Mouse (Mus musculus) neural tube, embryonic 12.5 days (tissue): ENCODE data around the gene Aktip. TPM values are rescaled to one million over a fixed set of nuclear protein-coding genes. Genes with fewer than 3 reads are reported as not detected.

ENCODE experiments used
- ATAC-seq: fragments of 200-750 bp; cut with Nextera tagmentation; 2 replicates; pipeline ENCODE4 v1.8.0; 2017; ENCODE audit warnings: low read depth, mild to moderate bottlenecking, moderate TSS enrichment, moderate library complexity; ENCODE audit not compliant: low FRiP score
- H3K27ac ChIP-seq: fragments of 300-500 bp; sonication (generic); 2 replicates; pipeline ENCODE4 v1.5.1; 2016
- H3K27me3 ChIP-seq: fragments of 300-500 bp; sonication (generic); replicated peaks from 2 replicates; pipeline ENCODE4 v1.6.1; 2016; ENCODE audit warnings: mild to moderate bottlenecking
- H3K36me3 ChIP-seq: fragments of 300-500 bp; sonication (generic); 2 replicates; pipeline ENCODE4 v1.6.1; 2016; ENCODE audit warnings: mild to moderate bottlenecking
- H3K4me1 ChIP-seq: fragments of 300-500 bp; sonication (generic); 2 replicates; pipeline ENCODE4 v1.6.1; 2016
- H3K4me2 ChIP-seq: fragments of 300-500 bp; sonication (generic); replicated peaks from 2 replicates; pipeline ENCODE4 v1.6.1; 2016; ENCODE audit warnings: mild to moderate bottlenecking
- H3K4me3 ChIP-seq: fragments of 300-500 bp; sonication (generic); 2 replicates; pipeline ENCODE4 v1.5.1; 2016
- H3K9ac ChIP-seq: fragments of 300-500 bp; sonication (generic); 2 replicates; pipeline ENCODE4 v1.6.1; 2016; ENCODE audit warnings: mild to moderate bottlenecking
- H3K9me3 ChIP-seq: fragments of 300-500 bp; sonication (generic); 2 replicates; pipeline ENCODE4 v1.6.1; 2016; ENCODE audit warnings: mild to moderate bottlenecking
- WGBS: fragments of 180-500 bp; shearing (Covaris S2); methylation state at CpG from one replicate; pipeline ENCODE4 v1.1.7; 2016; 5-methylcytosine and 5-hydroxymethylcytosine counted together
- polyA plus RNA-seq: library from polyadenylated mRNA; unstranded; fragments of >200 nt; fragmentation: Nextera tagmentation; extraction: Ambion mirVana; gene quantifications from 2 replicates; pipeline ENCODE4 v1.2.1, GENCODE M21; 2016

The Aktip gene
- polyA plus RNA-seq, 1 experiment from 2014 or later: 86.6 TPM

- Histone ChIP-seq H3K4me2 (no peak overlapping the region), H3K36me3 (peaks cover 63% of the 10 kb centered on the region), H3K9me3 (no peaks in the 10 kb centered on the region), H3K27ac (no peak overlapping the region), H3K9ac (no peak overlapping the region), H3K27me3 (no peaks in the 10 kb centered on the region), H3K4me3 (no peak overlapping the region), H3K4me1 (no peaks in the 10 kb centered on the region)
- ATAC-seq: no peak
- 61% methylated on average over 11 of the region's 11 CpGs for WGBS
Measured at GRCm38 (mm10) chr8:91114910-91115309, 84.9 kb downstream of the Aktip start.

- no peaks in the 10 kb centered on the region for H3K9me3 ChIP-seq
- no peaks in the 10 kb centered on the region for H3K27me3 ChIP-seq
- 88% methylated on average over 5 of the region's 5 CpGs for WGBS
- H3K27ac ChIP-seq: no peak overlapping the region
- H3K4me3 ChIP-seq: no peak overlapping the region
- no peak for ATAC-seq
- no peak overlapping the region for H3K4me2 ChIP-seq
- no peaks in the 10 kb centered on the region for H3K4me1 ChIP-seq
- H3K36me3 ChIP-seq: peaks cover 58% of the 10 kb centered on the region
- no peak overlapping the region for H3K9ac ChIP-seq
Measured at GRCm38 (mm10) chr8:91114428-91114827, 85.3 kb downstream of the Aktip start.

- WGBS: 92% methylated on average over 5 of the region's 5 CpGs
- no peak overlapping the region for H3K4me3 ChIP-seq
Measured at GRCm38 (mm10) chr8:91111868-91112477, 87.8 kb downstream of the Aktip start.

GRCm38 (mm10) chr8:91106271-91106670 lies 93.5 kb downstream of the Aktip start:
- H3K27ac ChIP-seq: no peak overlapping the region

More at GRCm38 (mm10) chr8:91111868-91112477, 87.8 kb downstream of the Aktip start:
- no peak overlapping the region for H3K4me2 ChIP-seq
- no peak overlapping the region for H3K9ac ChIP-seq
- ATAC-seq: no peak
- peaks cover 43% of the 10 kb centered on the region for H3K36me3 ChIP-seq
- no peaks in the 10 kb centered on the region for H3K4me1 ChIP-seq
- H3K9me3 ChIP-seq: no peaks in the 10 kb centered on the region
- H3K27me3 ChIP-seq: no peaks in the 10 kb centered on the region
- H3K27ac ChIP-seq: no peak overlapping the region

GRCm38 (mm10) chr8:91098106-91098505 lies 101.7 kb downstream of the Aktip start:
- H3K9ac ChIP-seq: no peak overlapping the region
- no peak overlapping the region for H3K4me2 ChIP-seq
- 91% methylated on average over 6 of the region's 6 CpGs for WGBS
- peaks cover 35% of the 10 kb centered on the region for H3K36me3 ChIP-seq
- H3K9me3 ChIP-seq: no peaks in the 10 kb centered on the region
- H3K27me3 ChIP-seq: no peaks in the 10 kb centered on the region
- ATAC-seq: no peak
- no peaks in the 10 kb centered on the region for H3K4me1 ChIP-seq
- H3K4me3 ChIP-seq: no peak overlapping the region
- no peak overlapping the region for H3K27ac ChIP-seq

More at GRCm38 (mm10) chr8:91106271-91106670, 93.5 kb downstream of the Aktip start:
- H3K36me3 ChIP-seq: peaks cover 25% of the 10 kb centered on the region
- no peak for ATAC-seq
- 94% methylated on average over 12 of the region's 12 CpGs for WGBS
- no peaks in the 10 kb centered on the region for H3K27me3 ChIP-seq
- H3K4me2 ChIP-seq: no peak overlapping the region
- H3K4me1 ChIP-seq: no peaks in the 10 kb centered on the region
- no peaks in the 10 kb centered on the region for H3K9me3 ChIP-seq
- no peak overlapping the region for H3K4me3 ChIP-seq
- no peak overlapping the region for H3K9ac ChIP-seq

GRCm38 (mm10) chr8:91094135-91094534 lies 105.6 kb downstream of the Aktip start:
- ATAC-seq: no peak
- no peaks in the 10 kb centered on the region for H3K4me1 ChIP-seq
- H3K27ac ChIP-seq: no peak overlapping the region
- no peak overlapping the region for H3K4me2 ChIP-seq
- no peaks in the 10 kb centered on the region for H3K9me3 ChIP-seq
- no peak overlapping the region for H3K9ac ChIP-seq
- peaks cover 41% of the 10 kb centered on the region for H3K36me3 ChIP-seq
- no peaks in the 10 kb centered on the region for H3K27me3 ChIP-seq
- H3K4me3 ChIP-seq: no peak overlapping the region
- 87% methylated on average over 5 of the region's 5 CpGs for WGBS

- H3K27ac ChIP-seq: no peak overlapping the region
- H3K4me1 ChIP-seq: no peaks in the 10 kb centered on the region
- no peak overlapping the region for H3K4me2 ChIP-seq
- H3K4me3 ChIP-seq: no peak overlapping the region
- no peak overlapping the region for H3K9ac ChIP-seq
- no peak for ATAC-seq
- 91% methylated on average over 2 of the region's 2 CpGs for WGBS
- no peaks in the 10 kb centered on the region for H3K9me3 ChIP-seq
- H3K27me3 ChIP-seq: no peaks in the 10 kb centered on the region
- H3K36me3 ChIP-seq: peaks cover 36% of the 10 kb centered on the region
Measured at GRCm38 (mm10) chr8:91089601-91090000, 110.2 kb downstream of the Aktip start.

GRCm38 (mm10) chr8:91088452-91088851 lies 111.3 kb downstream of the Aktip start:
- Histone ChIP-seq H3K27ac (no peak overlapping the region), H3K4me3 (no peak overlapping the region), H3K9ac (no peak overlapping the region), H3K27me3 (no peaks in the 10 kb centered on the region), H3K36me3 (peaks cover 36% of the 10 kb centered on the region), H3K4me1 (no peaks in the 10 kb centered on the region), H3K9me3 (no peaks in the 10 kb centered on the region), H3K4me2 (no peak overlapping the region)
- no peak for ATAC-seq
- WGBS: 94% methylated on average over 7 of the region's 7 CpGs

GRCm38 (mm10) chr8:91082428-91082827 lies 117.3 kb downstream of the Aktip start:
- Histone ChIP-seq H3K27ac (no peak overlapping the region), H3K9ac (no peak overlapping the region), H3K36me3 (peaks cover 33% of the 10 kb centered on the region), H3K27me3 (no peaks in the 10 kb centered on the region), H3K4me1 (no peaks in the 10 kb centered on the region), H3K4me2 (no peak overlapping the region), H3K4me3 (no peak overlapping the region), H3K9me3 (no peaks in the 10 kb centered on the region)
- ATAC-seq: no peak
- WGBS: 92% methylated on average over 12 of the region's 12 CpGs

GRCm38 (mm10) chr8:91081911-91082310 lies 117.9 kb downstream of the Aktip start:
- peaks cover 35% of the 10 kb centered on the region for H3K36me3 ChIP-seq
- H3K9ac ChIP-seq: no peak overlapping the region
- WGBS: 92% methylated on average over 7 of the region's 7 CpGs
- no peaks in the 10 kb centered on the region for H3K9me3 ChIP-seq
- H3K4me3 ChIP-seq: no peak overlapping the region
- H3K27ac ChIP-seq: no peak overlapping the region
- H3K27me3 ChIP-seq: no peaks in the 10 kb centered on the region
- ATAC-seq: no peak
- H3K4me1 ChIP-seq: no peaks in the 10 kb centered on the region
- no peak overlapping the region for H3K4me2 ChIP-seq

- Histone ChIP-seq H3K36me3 (peaks cover 25% of the 10 kb centered on the region), H3K27me3 (no peaks in the 10 kb centered on the region), H3K4me1 (no peaks in the 10 kb centered on the region), H3K27ac (no peak overlapping the region), H3K9ac (no peak overlapping the region), H3K9me3 (no peaks in the 10 kb centered on the region), H3K4me3 (no peak overlapping the region), H3K4me2 (no peak overlapping the region)
- WGBS: 95% methylated on average over 2 of the region's 2 CpGs
- ATAC-seq: no peak
Measured at GRCm38 (mm10) chr8:91079678-91080077, 120.1 kb downstream of the Aktip start.

- no peak for ATAC-seq
- Histone ChIP-seq H3K4me1 (no peaks in the 10 kb centered on the region), H3K27ac (no peak overlapping the region), H3K9me3 (no peaks in the 10 kb centered on the region), H3K4me2 (no peak overlapping the region), H3K4me3 (no peak overlapping the region), H3K9ac (no peak overlapping the region), H3K27me3 (no peaks in the 10 kb centered on the region), H3K36me3 (peaks cover 25% of the 10 kb centered on the region)
- WGBS: 91% methylated on average over 12 of the region's 12 CpGs
Measured at GRCm38 (mm10) chr8:91077077-91077867, 122.5 kb downstream of the Aktip start.
